Mouse (Mus musculus): ENCODE measurements around the gene Folr1.

Folr1 gene

GRCm38 (mm10) chr7:101870629-101871028, at the start of gene Folr1:
Gene Folr1, minus strand, starts transcription at chr7:101870788.
- no peak for DNase-seq

- peak; percentile 61 for DNase-seq
Observed at GRCm38 (mm10) chr7:101918071-101918470, 47.5 kb upstream of the Folr1 start.

- no peak for DNase-seq
Observed at GRCm38 (mm10) chr7:101911982-101912381, 41.4 kb upstream of the Folr1 start.

- no peak for DNase-seq
Observed at GRCm38 (mm10) chr7:101910138-101910537, 39.5 kb upstream of the Folr1 start.

GRCm38 (mm10) chr7:101908367-101908766, 37.8 kb upstream of the Folr1 start:
- DNase-seq, result no peak

GRCm38 (mm10) chr7:101906696-101907095, 36.1 kb upstream of the Folr1 start:
- DNase-seq, result no peak

GRCm38 (mm10) chr7:101906287-101906681, 35.7 kb upstream of the Folr1 start, which contains the start of gene Tomt:
Gene Tomt, minus strand, starts transcription at chr7:101906359.
- no peak for DNase-seq

- peak; percentile 99 for DNase-seq
Observed at GRCm38 (mm10) chr7:101905561-101906286, 35.1 kb upstream of the Folr1 start, which contains the start of gene Lamtor1. Gene Lamtor1, plus strand, starts transcription at chr7:101905904.

GRCm38 (mm10) chr7:101902846-101903245, 32.3 kb upstream of the Folr1 start:
- DNase-seq, result no peak

- DNase-seq, result no peak
Observed at GRCm38 (mm10) chr7:101901969-101902368, 31.4 kb upstream of the Folr1 start.

- DNase-seq, result no peak
Observed at GRCm38 (mm10) chr7:101900331-101901097, 29.9 kb upstream of the Folr1 start.

- DNase-seq, result peak; percentile 92
Observed at GRCm38 (mm10) chr7:101896104-101897066, 25.8 kb upstream of the Folr1 start.

GRCm38 (mm10) chr7:101895695-101896094, 25.1 kb upstream of the Folr1 start:
- no peak for DNase-seq

GRCm38 (mm10) chr7:101888460-101888859, 17.9 kb upstream of the Folr1 start:
- DNase-seq, result no peak

GRCm38 (mm10) chr7:101886274-101886673, 15.7 kb upstream of the Folr1 start:
- no peak for DNase-seq

- DNase-seq, result no peak
Observed at GRCm38 (mm10) chr7:101884160-101884559, 13.6 kb upstream of the Folr1 start.

GRCm38 (mm10) chr7:101882413-101883154, 12.0 kb upstream of the Folr1 start:
- no peak for DNase-seq

GRCm38 (mm10) chr7:101880855-101881254, 10.3 kb upstream of the Folr1 start:
- no peak for DNase-seq

GRCm38 (mm10) chr7:101875978-101876377, 5.4 kb upstream of the Folr1 start:
- DNase-seq, result no peak

- no peak for DNase-seq
Observed at GRCm38 (mm10) chr7:101871296-101871695, 708 bp upstream of the Folr1 start.

- no peak for DNase-seq
Observed at GRCm38 (mm10) chr7:101869163-101869500, 1.5 kb downstream of the Folr1 start.
